Mouse (Mus musculus) forebrain, postnatal 0 days (tissue): Measurements from ENCODE around the gene Runx1. TPM values are rescaled to one million over a fixed set of nuclear protein-coding genes. Genes with fewer than 3 reads are reported as not detected.

Experiments
- ATAC-seq: fragments of 200-750 bp; cut with Nextera tagmentation; 2 replicates; pipeline ENCODE4 v1.8.0; 2017; ENCODE audit warnings: mild to moderate bottlenecking, moderate library complexity
- DNase-seq: peaks from one replicate; pipeline ENCODE4 v3.0.0-alpha.2; 2015
- H3K27ac ChIP-seq: fragments of 300-500 bp; sonication (generic); 2 replicates; pipeline ENCODE4 v1.5.1; 2014; ENCODE audit warnings: low read depth, mild to moderate bottlenecking, antibody characterized with exemption, low read length, moderate library complexity, mixed read lengths
- H3K27me3 ChIP-seq: fragments of 300-500 bp; sonication (generic); 2 replicates; pipeline ENCODE4 v1.6.1; 2014; ENCODE audit warnings: mild to moderate bottlenecking, low read length, mixed read lengths; ENCODE audit not compliant: insufficient read depth
- H3K36me3 ChIP-seq: fragments of 300-500 bp; sonication (generic); 2 replicates; pipeline ENCODE4 v1.6.1; 2014; ENCODE audit warnings: mild to moderate bottlenecking, moderate library complexity; ENCODE audit not compliant: insufficient read depth
- H3K4me1 ChIP-seq: fragments of 300-500 bp; sonication (generic); 2 replicates; pipeline ENCODE4 v1.6.1; 2014; ENCODE audit warnings: antibody characterized with exemption; ENCODE audit not compliant: insufficient read depth
- H3K4me2 ChIP-seq: fragments of 300-500 bp; sonication (generic); 2 replicates; pipeline ENCODE4 v1.6.1; 2014; ENCODE audit warnings: low read depth, mild to moderate bottlenecking, moderate library complexity
- H3K4me3 ChIP-seq: fragments of 300-500 bp; sonication (generic); 2 replicates; pipeline ENCODE4 v1.5.1; 2014; ENCODE audit warnings: low read depth, low read length, mixed read lengths
- H3K9ac ChIP-seq: fragments of 300-500 bp; sonication (generic); 2 replicates; pipeline ENCODE4 v1.6.1; 2014; ENCODE audit warnings: mild to moderate bottlenecking
- H3K9me3 ChIP-seq: fragments of 300-500 bp; sonication (generic); 2 replicates; pipeline ENCODE4 v1.6.1; 2016; ENCODE audit warnings: low read length
- CTCF ChIP-seq: sonication (generic); IDR thresholded peaks from 2 replicates; pipeline ENCODE4 v1.5.1; 2016; ENCODE audit warnings: antibody characterized with exemption, control low read depth, low read depth
- WGBS: fragments of 180-500 bp; shearing (Covaris S2); extraction: QIAGEN DNeasy Blood & Tissue Kit; methylation state at CpG from one replicate; pipeline ENCODE4 v1.1.7; 2014; 5-methylcytosine and 5-hydroxymethylcytosine counted together
- polyA plus RNA-seq: library from polyadenylated mRNA; unstranded; fragments of >200 nt; fragmentation: Nextera tagmentation; extraction: Ambion mirVana; gene quantifications from 2 replicates; pipeline ENCODE4 v1.2.1, GENCODE M21; 2015
- total RNA-seq: library from RNA; depleted of rRNA; stranded (reverse); fragments of >200 nt; gene quantifications from 2 replicates; pipeline ENCODE4 v1.2.3, GENCODE M21; 2014

Runx1 gene
- total and polyA plus RNA-seq, 2 experiments from 2014 or later, result 0.46 to 1.2 TPM

DNA sequence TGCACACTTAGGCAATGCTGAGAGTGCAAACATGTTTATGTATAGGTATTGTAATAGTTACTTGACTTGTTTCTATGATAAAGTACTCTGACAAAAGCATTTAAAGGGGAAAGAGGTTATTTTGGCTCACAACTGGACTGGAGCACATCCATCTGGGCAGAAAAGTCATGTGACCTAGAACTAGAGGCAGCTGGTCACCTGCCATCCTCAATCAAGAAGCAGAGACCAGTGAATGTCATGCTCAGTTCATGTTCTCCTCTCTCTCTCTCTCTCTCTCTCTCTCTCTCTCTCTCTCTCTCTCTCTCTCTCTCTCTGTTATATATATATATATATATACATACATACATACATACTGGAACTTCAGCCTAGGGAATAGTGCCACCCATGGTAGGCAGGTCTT lies 37.2 kb upstream of the Runx1 start:
- Histone ChIP-seq H3K4me2 (no peak overlapping the region), H3K4me1 (no peaks in the 10 kb centered on the region), H3K9ac (no peak overlapping the region), H3K27me3 (no peaks in the 10 kb centered on the region), H3K4me3 (no peak overlapping the region), H3K27ac (no peak overlapping the region), H3K36me3 (no peaks in the 10 kb centered on the region), H3K9me3 (no peaks in the 10 kb centered on the region)
- no peak for DNase-seq
- no peak for ATAC-seq
- no peak for TF ChIP-seq CTCF

DNA sequence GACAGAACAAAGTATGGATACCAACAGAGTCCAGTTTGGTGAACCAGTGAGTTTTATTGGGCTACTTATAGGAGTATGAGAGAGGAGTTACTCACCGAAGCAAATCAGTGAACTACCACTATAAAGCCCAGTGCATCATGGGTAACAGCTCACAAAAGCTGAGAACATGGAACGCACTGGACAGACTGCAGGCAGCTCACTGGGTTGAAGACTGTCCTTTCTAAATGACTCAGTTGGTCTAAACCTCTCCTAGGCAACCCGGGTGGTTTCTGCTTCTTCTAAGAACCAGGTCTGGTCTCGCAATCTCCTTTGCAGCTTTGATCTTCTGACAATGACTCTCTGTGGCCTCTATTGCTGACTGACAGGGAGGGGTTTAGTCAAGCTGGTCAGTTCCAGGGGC lies 36.5 kb upstream of the Runx1 start:
- H3K4me2 ChIP-seq, result no peak overlapping the region
- H3K9ac ChIP-seq, result no peak overlapping the region
- no peaks in the 10 kb centered on the region for H3K27me3 ChIP-seq
- ATAC-seq (no peak), DNase-seq (no peak)
- TF ChIP-seq CTCF, result no peak
- H3K27ac ChIP-seq, result no peak overlapping the region
- H3K4me1 ChIP-seq, result no peaks in the 10 kb centered on the region
- no peaks in the 10 kb centered on the region for H3K9me3 ChIP-seq
- no peaks in the 10 kb centered on the region for H3K36me3 ChIP-seq
- H3K4me3 ChIP-seq, result no peak overlapping the region
- WGBS, result 88% methylated on average over 4 of the region's 4 CpGs

DNA sequence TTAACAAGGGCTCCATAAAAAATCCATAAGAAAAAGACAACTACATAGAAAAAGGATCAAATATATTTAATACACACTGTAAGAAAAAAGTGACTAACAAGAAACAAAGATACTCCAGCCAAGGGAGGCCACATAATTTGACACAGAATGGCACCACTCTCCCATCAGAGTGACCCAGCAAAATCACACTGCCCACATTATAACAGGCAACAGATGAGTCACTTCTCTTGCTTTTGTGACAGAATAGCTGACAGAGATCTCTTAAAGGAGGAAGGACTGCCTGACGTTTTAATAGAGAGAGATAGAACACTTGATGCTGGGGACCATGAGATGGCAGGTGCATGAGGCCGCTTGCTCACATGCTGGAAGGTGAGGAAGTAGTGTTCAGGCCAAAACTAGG lies 35.6 kb upstream of the Runx1 start:
- Histone ChIP-seq H3K4me2 (no peak overlapping the region), H3K4me3 (no peak overlapping the region)

DNA sequence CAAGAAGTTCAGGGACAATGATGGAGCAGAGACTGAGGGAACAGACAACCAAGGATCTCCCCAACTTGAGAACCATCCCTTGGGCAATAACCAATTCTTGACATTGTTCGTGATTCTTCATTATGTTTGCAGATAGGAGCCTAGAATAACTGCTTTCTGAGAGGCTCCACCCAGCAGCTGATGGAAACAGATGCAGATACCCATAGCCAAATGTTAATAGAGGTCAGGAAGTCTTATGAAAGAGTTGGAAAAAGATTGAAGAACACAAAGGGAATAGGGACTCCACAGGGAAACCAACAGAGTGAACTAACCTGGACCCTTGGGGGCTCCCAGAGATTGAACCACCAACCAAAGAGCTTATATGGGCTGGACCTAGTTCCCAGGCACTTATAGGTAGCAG lies 34.7 kb upstream of the Runx1 start:
- WGBS, result 86% methylated on average over 1 of the region's 1 CpGs
- H3K4me1 ChIP-seq, result no peaks in the 10 kb centered on the region
- no peak overlapping the region for H3K9ac ChIP-seq
- no peaks in the 10 kb centered on the region for H3K9me3 ChIP-seq
- TF ChIP-seq CTCF, result no peak
- no peak overlapping the region for H3K4me2 ChIP-seq
- H3K4me3 ChIP-seq, result no peak overlapping the region
- no peak overlapping the region for H3K27ac ChIP-seq
- no peaks in the 10 kb centered on the region for H3K36me3 ChIP-seq
- DNase-seq (no peak), ATAC-seq (no peak)
- H3K27me3 ChIP-seq, result no peaks in the 10 kb centered on the region

More for the DNA sequence above, 35.6 kb upstream of the Runx1 start:
- H3K4me1 ChIP-seq, result no peaks in the 10 kb centered on the region
- no peak for TF ChIP-seq CTCF
- H3K27ac ChIP-seq, result no peak overlapping the region
- H3K36me3 ChIP-seq, result no peaks in the 10 kb centered on the region
- H3K27me3 ChIP-seq, result no peaks in the 10 kb centered on the region
- H3K9me3 ChIP-seq, result no peaks in the 10 kb centered on the region
- ATAC-seq (no peak), DNase-seq (no peak)
- no peak overlapping the region for H3K9ac ChIP-seq
- 90% methylated on average over 2 of the region's 2 CpGs for WGBS

DNA sequence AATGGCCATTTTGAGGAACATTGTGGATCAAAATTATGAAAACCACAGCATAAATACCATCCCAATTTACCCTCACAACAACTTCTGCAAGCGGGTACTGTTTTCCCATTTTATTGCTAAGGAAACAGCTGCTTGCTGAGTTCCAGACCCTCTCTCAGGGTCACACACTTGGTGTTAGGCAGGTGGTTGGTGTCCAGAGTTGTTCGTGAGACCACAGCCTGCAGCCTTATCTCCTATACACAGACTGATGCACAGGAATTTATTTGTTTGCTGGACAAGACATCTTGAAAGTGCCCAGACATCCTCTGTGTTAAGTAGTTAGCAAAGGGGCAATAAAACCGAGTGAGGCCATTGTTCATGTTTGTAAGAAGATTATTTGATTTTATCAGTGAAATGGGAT lies 30.8 kb upstream of the Runx1 start:
- DNase-seq, result no peak
- 91% methylated on average over 3 of the region's 3 CpGs for WGBS
- H3K9me3 ChIP-seq, result no peaks in the 10 kb centered on the region
- H3K4me2 ChIP-seq, result no peak overlapping the region
- no peak overlapping the region for H3K4me3 ChIP-seq
- TF ChIP-seq CTCF, result no peak
- no peak overlapping the region for H3K9ac ChIP-seq
- ATAC-seq, result no peak
- H3K36me3 ChIP-seq, result no peaks in the 10 kb centered on the region
- H3K27me3 ChIP-seq, result no peaks in the 10 kb centered on the region
- H3K27ac ChIP-seq, result no peak overlapping the region
- no peaks in the 10 kb centered on the region for H3K4me1 ChIP-seq

DNA sequence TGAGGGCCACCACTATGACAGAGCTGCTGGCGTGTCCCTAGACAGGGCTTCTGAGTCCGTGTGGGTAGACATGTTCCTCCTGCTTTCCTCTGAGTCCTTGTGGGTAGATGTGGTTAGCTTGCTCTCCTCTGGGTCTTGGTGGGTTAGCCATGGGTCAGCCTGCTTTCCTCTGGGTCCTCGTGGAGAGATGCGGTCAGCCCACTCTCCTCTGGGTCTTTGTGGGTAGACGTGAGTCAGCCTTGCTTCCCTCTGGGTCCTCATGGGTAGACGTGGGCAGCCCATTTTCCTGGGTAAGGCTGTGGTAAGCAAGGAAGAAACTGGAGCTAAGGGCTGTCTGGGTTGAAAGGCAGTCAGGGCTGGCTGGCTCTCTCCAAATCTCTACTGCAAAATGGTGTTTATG lies 26.3 kb upstream of the Runx1 start:
- TF ChIP-seq CTCF, result no peak
- no peak overlapping the region for H3K4me3 ChIP-seq
- no peak for DNase-seq

DNA sequence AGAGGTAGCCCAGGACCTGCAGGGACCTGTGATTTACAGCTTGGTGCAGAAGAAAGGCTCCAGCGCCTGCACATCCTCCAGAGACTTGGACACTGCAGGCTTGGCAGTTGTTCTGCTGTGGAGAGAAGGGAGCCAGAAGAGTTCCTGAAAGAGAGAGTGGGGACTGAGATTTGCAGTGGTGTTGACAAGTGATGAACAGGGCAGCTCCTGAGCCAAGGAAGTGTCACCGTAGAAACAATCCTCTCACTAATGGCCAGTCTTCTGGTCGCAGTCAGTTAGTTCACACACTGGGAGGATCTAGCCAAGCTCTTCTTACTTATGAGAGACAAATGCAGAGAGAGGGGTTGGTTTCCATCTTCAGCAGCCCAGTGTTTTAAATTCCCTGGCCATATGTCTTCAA lies 24.5 kb upstream of the Runx1 start:
- TF ChIP-seq CTCF, result no peak
- no peaks in the 10 kb centered on the region for H3K4me1 ChIP-seq
- no peak overlapping the region for H3K4me3 ChIP-seq
- 73% methylated on average over 3 of the region's 3 CpGs for WGBS
- no peaks in the 10 kb centered on the region for H3K36me3 ChIP-seq
- H3K27ac ChIP-seq, result no peak overlapping the region
- no peak overlapping the region for H3K4me2 ChIP-seq
- ATAC-seq (no peak), DNase-seq (no peak)
- H3K9ac ChIP-seq, result no peak overlapping the region
- H3K9me3 ChIP-seq, result no peaks in the 10 kb centered on the region
- no peaks in the 10 kb centered on the region for H3K27me3 ChIP-seq

More for the DNA sequence above, 26.3 kb upstream of the Runx1 start:
- H3K4me1 ChIP-seq, result no peaks in the 10 kb centered on the region
- no peak overlapping the region for H3K27ac ChIP-seq
- H3K9me3 ChIP-seq, result no peaks in the 10 kb centered on the region
- H3K4me2 ChIP-seq, result no peak overlapping the region
- H3K27me3 ChIP-seq, result no peaks in the 10 kb centered on the region
- no peak for ATAC-seq
- no peak overlapping the region for H3K9ac ChIP-seq
- 91% methylated on average over 6 of the region's 6 CpGs for WGBS
- no peaks in the 10 kb centered on the region for H3K36me3 ChIP-seq

DNA sequence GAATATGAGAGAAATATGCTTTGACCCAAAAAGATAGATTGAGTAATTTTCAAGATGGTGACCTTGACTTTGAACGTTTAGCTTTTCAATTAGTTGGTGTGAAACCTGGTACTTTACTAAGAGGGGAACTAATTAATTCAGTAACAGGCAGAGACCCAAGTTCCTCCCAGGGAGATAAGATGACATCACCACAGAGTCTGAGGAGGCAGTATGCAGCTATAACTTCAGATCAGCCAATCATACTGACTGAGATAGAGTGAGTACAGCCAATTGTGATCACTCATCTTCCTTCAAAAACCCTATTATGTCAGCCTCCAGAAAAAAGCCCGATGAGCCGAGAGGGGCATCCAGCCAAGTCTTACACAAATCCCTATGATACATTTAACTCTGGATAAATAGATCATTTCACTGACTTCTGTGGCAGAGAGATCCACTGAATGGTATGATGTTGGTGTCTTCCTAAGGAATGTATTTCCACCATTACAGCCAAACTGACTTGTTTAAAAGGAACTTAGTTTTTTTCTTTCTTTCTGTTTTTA lies 21.9 kb upstream of the Runx1 start:
- no peak for DNase-seq
- Histone ChIP-seq H3K9ac (no peak overlapping the region), H3K4me3 (no peak overlapping the region), H3K27me3 (no peaks in the 10 kb centered on the region), H3K9me3 (no peaks in the 10 kb centered on the region), H3K36me3 (no peaks in the 10 kb centered on the region), H3K27ac (no peak overlapping the region), H3K4me2 (no peak overlapping the region), H3K4me1 (no peaks in the 10 kb centered on the region)
- ATAC-seq, result no peak
- no peak for TF ChIP-seq CTCF
- 42% methylated on average over 3 of the region's 3 CpGs for WGBS
